Comparison of ENCODE assay signal across 9 mouse cellular contexts in genomic region chr5:52476292-52476701, GRCm38 (mm10). TPM values are rescaled to one million over a fixed set of nuclear protein-coding genes. Genes with fewer than 3 reads are reported as not detected.
DNase-seq lines count a peak whose midpoint lies in the region; ATAC-seq and TF ChIP-seq lines count a peak whose summit lies in the region.
"Had no signal": no experiment of that assay in that cellular context is flagged by ENCODE, and none has a peak within 500 bp of the region (broad histone marks: within the 10 kb centered on the region; RNA-seq: fewer than 3 reads in every experiment).

No protein-coding gene starts in this region.

- peak; percentile 72 for ATAC-seq in Patski
- ATAC-seq in hindbrain, embryonic 13.5 days (ENCODE audit: low FRiP score), result peak; percentile 88
- peak; percentile 99 for ATAC-seq in lung, postnatal 0 days

- TF ChIP-seq EP300 in lung, postnatal 0 days (IDR thresholded peaks at IDR 0.05), result peak; percentile 18; the same call in 1 of the 2 replicates

- H3K36me3 ChIP-seq in hindbrain, embryonic 13.5 days, result no peaks in the 10 kb centered on the region
- H3K36me3 ChIP-seq in lung, postnatal 0 days (ENCODE audit: insufficient read depth, low read length), result no peaks in the 10 kb centered on the region

- peaks cover 4% of the 10 kb centered on the region; the same call in 1 of the 2 replicates for H3K9me3 ChIP-seq in hindbrain, embryonic 13.5 days
- H3K9me3 ChIP-seq in lung, postnatal 0 days (ENCODE audit: low read length), result no peaks in the 10 kb centered on the region

- TF ChIP-seq CTCF in Patski (IDR thresholded peaks at IDR 0.05), result no peak
- TF ChIP-seq CTCF in lung, postnatal 0 days (IDR thresholded peaks at IDR 0.05), result peak; percentile 13; the same call in 1 of the 2 replicates

- H3K4me3 ChIP-seq in hindbrain, embryonic 13.5 days, result peak overlapping the region; percentile 48
- peak overlapping the region; percentile 30 for H3K4me3 ChIP-seq in lung, postnatal 0 days (ENCODE audit: low read depth, low read length)

- H3K27me3 ChIP-seq in Patski, result peaks cover 4% of the 10 kb centered on the region
- 0 out of 2 replicates have a peak, but pooled peaks cover 8% of the 10 kb centered on the region for H3K27me3 ChIP-seq in hindbrain, embryonic 13.5 days
- H3K27me3 ChIP-seq in lung, postnatal 0 days (replicated peaks; ENCODE audit: insufficient read depth, low read length), result no peaks in the 10 kb centered on the region
- H3K27me3 ChIP-seq: CH12.LX had no signal

- peak; percentile 44 for DNase-seq in Patski (ENCODE audit: low read depth, low spot score)
- peak; percentile 75 to 80 for DNase-seq in cerebellum, postnatal 25 days
- peak; percentile 75 to 78 for DNase-seq in frontal cortex, postnatal 36 days (ENCODE audit: low spot score in 2 of 2)
- DNase-seq in layer of hippocampus, postnatal 14 days (ENCODE audit: low spot score in 2 of 2), result peak; percentile 70 to 71
- peak; percentile 95 for DNase-seq in lung, postnatal 0 days (ENCODE audit: low spot score)
- peak; percentile 80 for DNase-seq in ovary, postnatal 36 days (ENCODE audit: low spot score)
- DNase-seq in thymus, postnatal 14 days, result peak; percentile 20

- CTCF ChIA-PET in Patski (lab: Charles Lee), result interaction anchor here (1.1 to 1.4 kb wide), 3 partner anchors 22 to 50 kb away, joined by 3 to 6 read pairs (median 4); no protein-coding TSS in a partner anchor

- under 1% methylated on average over 23 of the region's 23 CpGs for WGBS in hindbrain, embryonic 13.5 days
- 1% methylated on average over 21 of the region's 23 CpGs for WGBS in lung, postnatal 0 days

- H3K27ac ChIP-seq in hindbrain, embryonic 13.5 days, result peak overlapping the region; percentile 76
- H3K27ac ChIP-seq in lung, postnatal 0 days (ENCODE audit: low read length), result peak overlapping the region; percentile 71

- POLR2A ChIA-PET in Patski (lab: Charles Lee), result no interaction called here

- peak overlapping the region; percentile 68 for H3K9ac ChIP-seq in hindbrain, embryonic 13.5 days
- H3K9ac ChIP-seq in lung, postnatal 0 days (replicated peaks; ENCODE audit: low read depth), result 0 out of 2 replicates have a peak overlapping the region, but pooled peaks have one; percentile 9

- in situ Hi-C loops in Patski (cut with MboI; ENCODE audit: low pct_unique_long_range_greater_than_20kb), result no loop called here

- peaks cover 24% of the 10 kb centered on the region for H3K4me1 ChIP-seq in hindbrain, embryonic 13.5 days (replicated peaks)
- peaks cover 7% of the 10 kb centered on the region; the same call in 1 of the 2 replicates for H3K4me1 ChIP-seq in lung, postnatal 0 days (ENCODE audit: insufficient read depth, low read depth, low read length)

- peak overlapping the region; percentile 76 for H3K4me2 ChIP-seq in hindbrain, embryonic 13.5 days
- H3K4me2 ChIP-seq in lung, postnatal 0 days (replicated peaks; ENCODE audit: low read depth, low read length), result peak overlapping the region; percentile 62

RNA-seq across cellular contexts. Expression of gene Ccdc149, which starts 5.0 kb away (rescaled TPM):
- polyA plus RNA-seq in Patski (2021), result 10.2 TPM
- 9.1 and 10.2 TPM in 2 replicates for polyA plus RNA-seq in hindbrain, embryonic 13.5 days (2015; fragmentation: Nextera tagmentation; extraction: Ambion mirVana)
- 10 to 100 TPM; 40.4 to 44.9 TPM for total RNA-seq in layer of hippocampus, postnatal 14 days (2021)
- polyA plus RNA-seq in lung, postnatal 0 days (2015; fragmentation: Nextera tagmentation; extraction: Ambion mirVana), result 3.4 TPM in 2 replicates
- total RNA-seq: CH12.LX had no signal

Comparison
In these comparisons a context has a peak if more than half of its experiments do, and no peak if none do; other contexts are left out.
1. Peak in every context shown above with its lines: DNase-seq, ATAC-seq, H3K4me3 ChIP-seq and H3K27ac ChIP-seq.
2. DNase-seq: peak in every context shown above with its lines; median percentile 95 in lung, postnatal 0 days; 80 in ovary, postnatal 36 days; 78 in cerebellum, postnatal 25 days; 76 in frontal cortex, postnatal 36 days; 70 in layer of hippocampus, postnatal 14 days; 44 in Patski; 20 in thymus, postnatal 14 days.